Mouse (Mus musculus): ENCODE data around the gene Mvp.

GRCm38 (mm10) chr7:127024755-127025555, 10.5 kb upstream of the Mvp start:
- peak; percentile 81 for TF ChIP-seq POLR2A (IDR thresholded peaks at IDR 0.05; ENCODE audit: low read depth, low read length)
- TF ChIP-seq CTCF (IDR thresholded peaks at IDR 0.05; ENCODE audit: borderline replicate concordance, insufficient read depth, low read length) = peak; percentile 82; the same call in 1 of the 2 replicates
